Mouse (Mus musculus): ENCODE results near the gene Slc37a3. TPM values are rescaled to one million over a fixed set of nuclear protein-coding genes. Genes with fewer than 3 reads are reported as not detected.
"Not testable (repeated sequence)": the region's sequence is repeated elsewhere in the genome, so short reads cannot be mapped to it uniquely, and the experiment has no call there.

Gene Slc37a3
- polyA plus RNA-seq, 1 experiment from 2014 or later: 42.3 TPM

- no peak overlapping the region for H3K4me3 ChIP-seq (replicated peaks; ENCODE audit: low read length)
- no peaks in the 10 kb centered on the region for H3K27me3 ChIP-seq (ENCODE audit: control insufficient read depth, insufficient read depth, low read length)
- 0 out of 2 replicates have a peak, but pooled peaks cover 6% of the 10 kb centered on the region for H3K36me3 ChIP-seq (ENCODE audit: control insufficient read depth, insufficient read depth, low read length)
- peaks cover 14% of the 10 kb centered on the region; the same call in 1 of the 2 replicates for H3K4me1 ChIP-seq (ENCODE audit: control insufficient read depth, insufficient read depth, low read length)
- no peak overlapping the region for H3K4me2 ChIP-seq (ENCODE audit: low read depth, low read length)
- H3K27ac ChIP-seq (ENCODE audit: low read length): no peak overlapping the region
- ATAC-seq (ENCODE audit: insufficient read depth, low FRiP score): no peak
- H3K9ac ChIP-seq (ENCODE audit: low read length): no peak overlapping the region
- H3K9me3 ChIP-seq (replicated peaks; ENCODE audit: control insufficient read depth, low read length): no peaks in the 10 kb centered on the region
These were observed 5.4 kb downstream of the Slc37a3 start for GRCm38 (mm10) chr6:39372042-39372441.

- H3K36me3 ChIP-seq (ENCODE audit: control insufficient read depth, insufficient read depth, low read length): 0 out of 2 replicates have a peak, but pooled peaks cover 8% of the 10 kb centered on the region
- H3K4me3 ChIP-seq (replicated peaks; ENCODE audit: low read length): no peak overlapping the region
- H3K4me1 ChIP-seq (ENCODE audit: control insufficient read depth, insufficient read depth, low read length): peaks cover 9% of the 10 kb centered on the region; the same call in 1 of the 2 replicates
- H3K27me3 ChIP-seq (ENCODE audit: control insufficient read depth, insufficient read depth, low read length): no peaks in the 10 kb centered on the region
- 64% methylated on average over 3 of the region's 3 CpGs for WGBS
- no peak overlapping the region for H3K9ac ChIP-seq (ENCODE audit: low read length)
- no peak overlapping the region for H3K4me2 ChIP-seq (ENCODE audit: low read depth, low read length)
- no peaks in the 10 kb centered on the region for H3K9me3 ChIP-seq (replicated peaks; ENCODE audit: control insufficient read depth, low read length)
- no peak for ATAC-seq (ENCODE audit: insufficient read depth, low FRiP score)
- H3K27ac ChIP-seq (ENCODE audit: low read length): no peak overlapping the region
These were observed 7.8 kb downstream of the Slc37a3 start for GRCm38 (mm10) chr6:39369631-39370030.

DNA sequence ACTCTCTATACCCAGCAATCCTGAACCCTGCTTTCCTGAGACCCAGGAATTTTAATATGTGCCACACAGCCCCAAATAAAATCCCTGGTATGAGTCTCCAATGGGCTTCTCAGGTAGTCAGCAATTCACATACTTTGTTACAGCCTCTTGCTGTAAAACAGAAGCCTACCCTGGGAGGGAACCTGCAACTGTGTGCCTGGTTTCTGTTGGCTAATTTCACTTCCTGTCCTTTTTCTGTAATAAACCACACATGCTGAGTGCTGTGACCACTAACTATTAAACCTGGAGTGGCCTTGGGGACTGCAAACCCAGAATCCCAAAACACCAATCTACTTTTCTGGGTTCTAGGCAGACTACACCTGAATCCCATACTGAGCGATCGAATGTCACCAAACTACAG is 14.8 kb downstream of the Slc37a3 start:
- Histone ChIP-seq H3K27me3 (ENCODE audit: control insufficient read depth, insufficient read depth, low read length) (no peaks in the 10 kb centered on the region), H3K4me2 (ENCODE audit: low read depth, low read length) (no peak overlapping the region), H3K36me3 (ENCODE audit: control insufficient read depth, insufficient read depth, low read length) (0 out of 2 replicates have a peak, but pooled peaks cover 3% of the 10 kb centered on the region), H3K4me3 (replicated peaks; ENCODE audit: low read length) (no peak overlapping the region), H3K9me3 (replicated peaks; ENCODE audit: control insufficient read depth, low read length) (no peaks in the 10 kb centered on the region), H3K27ac (ENCODE audit: low read length) (no peak overlapping the region), H3K4me1 (ENCODE audit: control insufficient read depth, insufficient read depth, low read length) (no peaks in the 10 kb centered on the region), H3K9ac (ENCODE audit: low read length) (no peak overlapping the region)
- WGBS: 95% methylated on average over 2 of the region's 2 CpGs
- ATAC-seq (ENCODE audit: insufficient read depth, low FRiP score): no peak

DNA sequence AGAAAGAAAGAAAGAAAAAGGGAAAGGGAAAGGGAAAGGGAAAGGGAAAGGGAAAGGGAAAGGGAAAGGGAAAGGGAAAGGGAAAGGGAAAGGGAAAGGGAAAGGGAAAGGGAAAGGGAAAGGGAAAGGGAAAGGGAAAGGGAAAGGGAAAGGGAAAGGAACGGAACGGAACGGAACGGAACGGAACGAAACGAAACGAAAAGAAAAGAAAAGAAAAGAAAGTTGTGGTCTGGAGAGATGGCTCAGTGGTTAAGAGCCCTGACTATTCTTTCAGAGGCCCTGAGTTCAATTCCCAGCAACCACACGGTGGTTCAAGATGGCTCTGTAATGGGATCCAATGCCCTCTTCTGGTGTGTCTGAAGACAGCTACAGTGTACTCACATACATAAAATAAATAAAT is 18.3 kb downstream of the Slc37a3 start:
- not testable (repeated sequence) for H3K36me3 ChIP-seq (ENCODE audit: control insufficient read depth, insufficient read depth, low read length); H3K27me3 ChIP-seq (ENCODE audit: control insufficient read depth, insufficient read depth, low read length); H3K9ac ChIP-seq (ENCODE audit: low read length); H3K4me3 ChIP-seq (replicated peaks; ENCODE audit: low read length); ATAC-seq (ENCODE audit: insufficient read depth, low FRiP score); H3K9me3 ChIP-seq (replicated peaks; ENCODE audit: control insufficient read depth, low read length); H3K4me1 ChIP-seq (ENCODE audit: control insufficient read depth, insufficient read depth, low read length); H3K27ac ChIP-seq (ENCODE audit: low read length); H3K4me2 ChIP-seq (ENCODE audit: low read depth, low read length)
- WGBS: 96% methylated on average over 9 of the region's 9 CpGs

- H3K36me3 ChIP-seq (ENCODE audit: control insufficient read depth, insufficient read depth, low read length): peaks cover 9% of the 10 kb centered on the region; the same call in 1 of the 2 replicates
- no peak overlapping the region for H3K4me2 ChIP-seq (ENCODE audit: low read depth, low read length)
- 78% methylated on average over 6 of the region's 6 CpGs for WGBS
- H3K4me3 ChIP-seq (replicated peaks; ENCODE audit: low read length): no peak overlapping the region
- H3K27ac ChIP-seq (ENCODE audit: low read length): no peak overlapping the region
- H3K9me3 ChIP-seq (replicated peaks; ENCODE audit: control insufficient read depth, low read length): no peaks in the 10 kb centered on the region
- H3K4me1 ChIP-seq (ENCODE audit: control insufficient read depth, insufficient read depth, low read length): no peaks in the 10 kb centered on the region; the same call in 1 of the 2 replicates
- ATAC-seq (ENCODE audit: insufficient read depth, low FRiP score): no peak
- no peak overlapping the region for H3K9ac ChIP-seq (ENCODE audit: low read length)
- no peaks in the 10 kb centered on the region for H3K27me3 ChIP-seq (ENCODE audit: control insufficient read depth, insufficient read depth, low read length)
These were observed 28.5 kb downstream of the Slc37a3 start for GRCm38 (mm10) chr6:39348946-39349345.

GRCm38 (mm10) chr6:39347880-39348814 is 29.3 kb downstream of the Slc37a3 start:
- 71% methylated on average over 4 of the region's 4 CpGs for WGBS
- Histone ChIP-seq H3K4me3 (replicated peaks; ENCODE audit: low read length) (no peak overlapping the region), H3K4me2 (ENCODE audit: low read depth, low read length) (no peak overlapping the region), H3K9ac (ENCODE audit: low read length) (no peak overlapping the region), H3K27me3 (ENCODE audit: control insufficient read depth, insufficient read depth, low read length) (no peaks in the 10 kb centered on the region), H3K36me3 (ENCODE audit: control insufficient read depth, insufficient read depth, low read length) (peaks cover 9% of the 10 kb centered on the region; the same call in 1 of the 2 replicates), H3K4me1 (ENCODE audit: control insufficient read depth, insufficient read depth, low read length) (no peaks in the 10 kb centered on the region; the same call in 1 of the 2 replicates), H3K27ac (ENCODE audit: low read length) (peak overlapping the region; percentile 19; the same call in 1 of the 2 replicates), H3K9me3 (replicated peaks; ENCODE audit: control insufficient read depth, low read length) (no peaks in the 10 kb centered on the region)
- no peak for ATAC-seq (ENCODE audit: insufficient read depth, low FRiP score)

- no peak for ATAC-seq (ENCODE audit: insufficient read depth, low FRiP score)
- H3K27me3 ChIP-seq (ENCODE audit: control insufficient read depth, insufficient read depth, low read length): no peaks in the 10 kb centered on the region
- WGBS: 26% methylated on average over 15 of the region's 15 CpGs
- H3K4me1 ChIP-seq (ENCODE audit: control insufficient read depth, insufficient read depth, low read length): no peaks in the 10 kb centered on the region; the same call in 1 of the 2 replicates
- no peak overlapping the region for H3K27ac ChIP-seq (ENCODE audit: low read length)
- no peak overlapping the region for H3K4me3 ChIP-seq (replicated peaks; ENCODE audit: low read length)
- no peaks in the 10 kb centered on the region for H3K9me3 ChIP-seq (replicated peaks; ENCODE audit: control insufficient read depth, low read length)
- no peak overlapping the region for H3K9ac ChIP-seq (ENCODE audit: low read length)
- H3K4me2 ChIP-seq (ENCODE audit: low read depth, low read length): no peak overlapping the region
- H3K36me3 ChIP-seq (ENCODE audit: control insufficient read depth, insufficient read depth, low read length): peaks cover 9% of the 10 kb centered on the region; the same call in 1 of the 2 replicates
These were observed 30.4 kb downstream of the Slc37a3 start for GRCm38 (mm10) chr6:39346991-39347501.

- Histone ChIP-seq H3K9me3 (replicated peaks; ENCODE audit: control insufficient read depth, low read length) (no peaks in the 10 kb centered on the region), H3K4me1 (ENCODE audit: control insufficient read depth, insufficient read depth, low read length) (no peaks in the 10 kb centered on the region; the same call in 1 of the 2 replicates), H3K4me2 (ENCODE audit: low read depth, low read length) (no peak overlapping the region), H3K27ac (ENCODE audit: low read length) (no peak overlapping the region), H3K9ac (ENCODE audit: low read length) (no peak overlapping the region), H3K36me3 (ENCODE audit: control insufficient read depth, insufficient read depth, low read length) (peaks cover 9% of the 10 kb centered on the region), H3K4me3 (replicated peaks; ENCODE audit: low read length) (no peak overlapping the region), H3K27me3 (ENCODE audit: control insufficient read depth, insufficient read depth, low read length) (no peaks in the 10 kb centered on the region)
- 70% methylated on average over 7 of the region's 7 CpGs for WGBS
- ATAC-seq (ENCODE audit: insufficient read depth, low FRiP score): no peak
These were observed 32.0 kb downstream of the Slc37a3 start for GRCm38 (mm10) chr6:39345430-39345829.

- H3K4me2 ChIP-seq (ENCODE audit: low read depth, low read length): no peak overlapping the region
- H3K9me3 ChIP-seq (replicated peaks; ENCODE audit: control insufficient read depth, low read length): no peaks in the 10 kb centered on the region
- H3K27ac ChIP-seq (ENCODE audit: low read length): no peak overlapping the region
- peaks cover 3% of the 10 kb centered on the region for H3K36me3 ChIP-seq (ENCODE audit: control insufficient read depth, insufficient read depth, low read length)
- no peak overlapping the region for H3K9ac ChIP-seq (ENCODE audit: low read length)
- no peaks in the 10 kb centered on the region; the same call in 1 of the 2 replicates for H3K4me1 ChIP-seq (ENCODE audit: control insufficient read depth, insufficient read depth, low read length)
- peak; percentile 65; the same call in 1 of the 2 replicates for ATAC-seq (ENCODE audit: insufficient read depth, low FRiP score)
- no peaks in the 10 kb centered on the region for H3K27me3 ChIP-seq (ENCODE audit: control insufficient read depth, insufficient read depth, low read length)
- 25% methylated on average over 12 of the region's 12 CpGs for WGBS
- no peak overlapping the region for H3K4me3 ChIP-seq (replicated peaks; ENCODE audit: low read length)
These were observed 33.5 kb downstream of the Slc37a3 start for GRCm38 (mm10) chr6:39344020-39344419.
